Mouse (Mus musculus): ENCODE results near the gene L3hypdh. TPM values are rescaled to one million over a fixed set of nuclear protein-coding genes. Genes with fewer than 3 reads are reported as not detected.
"Not testable (repeated sequence)": the region's sequence is repeated elsewhere in the genome, so short reads cannot be mapped to it uniquely, and the experiment has no call there.

Gene L3hypdh
- polyA plus RNA-seq, 1 experiment from 2014 or later = 2.2 TPM

DNA sequence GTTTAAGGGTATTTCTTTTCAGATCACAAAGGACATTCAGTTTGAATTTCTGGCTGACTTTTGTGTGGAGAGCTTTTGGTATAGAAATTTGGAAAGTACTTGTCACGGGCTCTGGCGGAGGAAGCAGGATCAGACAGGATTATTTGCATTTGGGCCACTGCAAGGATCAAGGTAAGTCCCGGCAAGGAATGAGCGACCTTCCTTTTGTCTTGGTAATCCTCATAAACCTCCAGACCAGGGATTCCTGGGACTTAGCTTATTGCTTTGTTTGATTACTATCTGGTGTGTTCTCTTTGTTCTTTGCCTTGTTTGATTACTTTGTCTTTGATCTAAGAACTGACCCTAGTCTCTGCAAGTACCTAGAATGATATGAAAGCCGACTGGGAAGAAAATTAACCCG, 31.4 kb downstream of the L3hypdh start:
- no peak for DNase-seq (ENCODE audit: low spot score)

GRCm38 (mm10) chr12:72053303-72053702, 31.9 kb downstream of the L3hypdh start:
- DNase-seq (ENCODE audit: low spot score) = no peak

DNA sequence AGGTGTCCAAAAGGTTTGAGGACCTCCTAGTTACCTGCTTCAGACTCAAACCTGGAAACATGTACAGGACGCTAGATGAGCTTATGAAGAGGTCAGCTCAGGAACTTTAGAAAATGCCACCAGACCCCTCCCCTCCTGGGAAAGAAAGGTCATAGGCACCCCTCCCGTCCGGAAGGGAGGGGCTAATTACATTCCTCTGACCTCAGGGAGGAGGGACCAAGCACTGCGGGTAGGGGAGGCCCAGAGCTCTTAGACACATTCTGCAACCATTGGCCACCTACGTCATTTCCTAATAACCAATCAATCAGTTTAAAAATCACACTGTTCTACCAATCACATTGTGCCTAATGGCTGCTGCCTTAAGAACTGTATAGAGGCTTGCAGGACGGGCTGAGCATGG, 32.7 kb downstream of the L3hypdh start:
- DNase-seq (ENCODE audit: low spot score) = no peak

DNA sequence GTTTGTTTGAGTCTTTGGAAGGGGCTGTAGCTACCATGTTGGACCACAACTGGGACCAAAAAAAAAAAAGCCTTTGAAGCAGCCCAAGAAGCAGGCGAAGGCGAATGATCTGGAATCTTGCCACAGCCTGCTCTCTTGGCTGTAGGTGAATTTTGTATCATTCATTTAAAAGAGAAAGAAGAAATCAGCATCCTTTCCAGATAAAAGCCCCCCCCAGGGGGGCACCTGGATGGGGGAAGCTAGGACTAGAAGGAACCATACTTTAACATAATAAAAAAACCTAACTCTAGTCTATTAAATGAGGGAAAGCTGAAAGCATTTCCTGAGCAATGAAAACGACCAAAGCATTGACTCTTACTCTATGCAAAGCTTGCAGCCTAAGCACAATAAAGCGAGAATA, 34.4 kb downstream of the L3hypdh start:
- DNase-seq (ENCODE audit: low spot score) = no peak

DNA sequence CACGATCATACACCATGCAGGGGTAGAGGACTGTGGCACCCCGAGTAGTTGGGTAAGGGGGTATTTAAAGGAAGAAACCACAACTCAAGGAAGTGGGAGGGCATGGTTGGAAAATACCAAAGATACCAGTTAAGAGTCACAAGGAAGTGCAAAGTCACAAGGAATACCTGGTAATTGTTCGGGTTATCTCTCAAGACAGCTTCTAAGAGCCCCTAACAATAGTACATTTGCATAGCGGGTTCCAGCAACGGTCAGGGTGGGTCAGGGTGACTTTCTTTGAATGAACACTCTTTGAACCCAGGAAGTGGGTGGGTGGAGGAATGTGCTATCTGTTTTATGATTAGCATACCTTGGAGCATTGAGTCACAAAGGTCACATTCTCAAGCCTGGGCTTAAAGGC, 35.1 kb downstream of the L3hypdh start:
- DNase-seq (ENCODE audit: low spot score) = not testable (repeated sequence)

DNA sequence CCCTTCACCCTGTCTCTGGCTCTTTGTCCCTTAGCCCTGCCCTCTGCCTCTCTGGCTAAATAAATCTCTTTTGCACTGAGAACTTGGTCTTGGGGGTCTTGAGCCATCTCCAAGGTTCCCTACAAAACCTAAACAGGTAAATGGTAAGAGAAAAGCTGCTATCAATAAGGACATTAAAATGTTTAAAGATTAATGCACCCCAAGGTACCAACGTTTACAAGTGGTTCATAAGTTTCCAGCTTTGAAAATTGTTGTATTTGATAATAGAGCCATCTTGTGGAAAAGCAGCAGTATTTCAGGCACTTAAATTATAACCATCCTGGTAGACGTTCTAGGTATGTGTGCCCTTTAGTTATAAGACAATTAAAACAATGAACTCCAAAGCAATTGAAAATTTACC, 37.7 kb downstream of the L3hypdh start:
- peak; percentile 3 for DNase-seq (ENCODE audit: low spot score)

DNA sequence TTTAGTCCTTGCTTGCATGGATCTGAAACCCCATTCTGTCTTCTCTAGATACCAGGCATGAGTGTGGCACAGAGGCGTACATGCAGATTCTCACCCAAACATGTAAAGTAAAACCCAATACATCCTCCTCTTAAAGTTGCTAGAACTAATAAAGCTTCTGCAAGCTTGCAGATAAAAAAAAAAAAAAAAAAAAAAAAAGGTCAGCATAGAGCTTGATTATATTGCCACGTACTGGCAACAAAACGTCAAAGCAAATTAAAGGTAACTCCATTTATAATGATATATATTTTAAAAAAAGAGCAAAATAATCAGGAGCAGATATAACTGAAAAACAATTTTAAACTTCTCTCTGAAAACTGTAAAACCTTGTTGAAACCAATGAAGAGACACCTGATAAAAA, 44.0 kb downstream of the L3hypdh start:
- DNase-seq (ENCODE audit: low spot score) = no peak

- DNase-seq (ENCODE audit: low spot score) = no peak
Observed at GRCm38 (mm10) chr12:72039501-72039900, 45.7 kb downstream of the L3hypdh start.

DNA sequence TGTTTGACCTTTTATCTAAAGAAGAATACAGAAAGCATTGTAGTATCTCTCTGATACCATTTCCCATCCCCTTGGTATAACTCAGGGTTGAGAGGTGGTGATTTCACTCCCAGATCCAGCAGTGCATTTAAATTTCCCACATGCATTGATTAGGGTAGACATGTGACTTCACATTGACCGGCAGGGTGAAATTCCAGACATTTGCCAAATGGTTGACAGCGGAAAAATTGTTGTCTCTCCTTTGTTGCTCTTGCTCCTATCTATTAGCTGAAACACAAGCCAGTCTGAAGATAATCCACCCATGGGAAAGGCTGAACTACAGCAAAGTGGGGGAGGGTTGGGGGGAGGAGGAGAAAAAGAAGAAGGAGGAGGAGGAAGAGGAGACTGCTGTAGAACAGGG, 46.4 kb downstream of the L3hypdh start:
- DNase-seq (ENCODE audit: low spot score) = no peak

DNA sequence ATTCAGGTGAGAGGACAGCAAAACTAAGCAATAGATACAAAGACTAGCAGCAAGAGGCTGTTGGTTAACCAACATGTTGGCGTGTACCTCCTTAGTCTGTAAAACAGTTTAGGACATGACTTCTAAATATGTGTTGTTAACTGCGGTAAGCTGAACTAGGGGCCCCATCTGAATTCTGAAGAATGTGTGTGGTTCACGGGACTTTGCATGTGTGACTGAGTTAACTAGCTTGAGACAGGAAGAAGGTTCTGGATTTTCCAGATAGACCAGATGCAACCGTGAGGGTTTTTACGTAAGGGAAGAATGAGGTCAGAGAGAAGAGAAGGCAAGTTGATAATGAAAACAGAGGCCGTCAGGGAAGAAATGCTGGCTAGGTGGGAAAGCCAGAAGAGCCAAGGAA, 48.2 kb downstream of the L3hypdh start:
- no peak for DNase-seq (ENCODE audit: low spot score)

GRCm38 (mm10) chr12:72036097-72036661, 49.1 kb downstream of the L3hypdh start:
- no peak for DNase-seq (ENCODE audit: low spot score)

GRCm38 (mm10) chr12:72031794-72032193, 53.4 kb downstream of the L3hypdh start:
- DNase-seq (ENCODE audit: low spot score) = no peak

DNA sequence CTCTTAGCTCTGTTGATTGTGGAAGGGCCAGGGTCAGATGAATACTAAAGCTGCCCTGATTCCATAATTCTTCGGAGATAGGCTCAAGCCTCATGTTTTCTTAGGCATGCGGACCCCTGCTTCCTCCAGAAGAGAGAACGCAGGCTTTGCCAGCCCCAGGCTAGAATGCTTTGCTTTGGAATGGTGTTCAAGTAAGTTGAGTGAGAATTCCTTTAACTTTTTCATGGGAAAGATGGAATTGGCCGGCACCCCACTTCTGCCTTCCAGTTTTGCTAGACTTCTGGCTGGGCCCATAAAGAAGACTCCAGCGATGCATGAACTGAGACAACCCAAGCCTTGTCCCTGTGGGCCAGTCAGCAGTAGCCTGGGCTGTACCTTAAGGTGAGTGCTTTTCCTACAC, 54.1 kb downstream of the L3hypdh start:
- DNase-seq (ENCODE audit: low spot score) = no peak

DNA sequence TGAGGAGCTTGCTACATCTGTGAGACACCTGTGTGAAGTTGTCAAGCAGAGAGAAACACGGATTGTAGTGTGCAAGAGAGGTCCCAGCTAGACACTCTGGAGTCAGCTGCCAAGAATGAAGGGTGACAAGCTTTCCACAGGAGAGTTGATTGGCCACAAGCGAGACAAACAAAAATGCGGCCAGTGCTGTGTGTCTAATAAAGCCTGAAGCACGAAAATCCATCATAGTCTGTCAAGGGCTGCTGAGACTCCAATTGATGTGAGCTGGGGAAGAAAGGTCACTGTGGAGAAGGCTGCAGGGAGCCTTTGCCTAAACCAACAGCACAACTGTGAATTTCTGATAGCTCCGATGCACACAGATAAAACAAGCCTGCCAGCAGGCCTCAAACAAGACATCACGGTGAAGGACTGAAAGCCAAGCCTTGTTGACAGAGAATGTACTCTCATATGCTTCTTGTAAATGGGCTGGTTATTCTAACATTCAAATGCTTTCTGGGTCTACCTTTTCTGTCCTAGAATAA, 59.9 kb downstream of the L3hypdh start:
- DNase-seq (ENCODE audit: low spot score) = no peak

GRCm38 (mm10) chr12:72023572-72023971, 61.7 kb downstream of the L3hypdh start:
- DNase-seq (ENCODE audit: low spot score) = no peak

Small RNAs within 50 kb of the gene (microRNA-seq; reads per million reads assigned to microRNA genes)
- not detected for gene Gm24466 (ENCODE audit: borderline number of aligned reads)

Other genes with a start within 250 kb of the L3hypdh start
- 0.04 and 0.08 TPM in 2 replicates for gene Gpr135, start 14.3 kb downstream of the L3hypdh start, polyA plus RNA-seq (2015; fragmentation: Nextera tagmentation; extraction: Ambion mirVana)
- gene Jkamp, start 150 bp upstream of the L3hypdh start, polyA plus RNA-seq (2015; fragmentation: Nextera tagmentation; extraction: Ambion mirVana) = 29.9 and 39.3 TPM in 2 replicates
- gene Ccdc175, start 99.6 kb upstream of the L3hypdh start, polyA plus RNA-seq (2015; fragmentation: Nextera tagmentation; extraction: Ambion mirVana) = not detected in 2 replicates